Mouse (Mus musculus): Measurements from ENCODE around the gene Cyld. TPM values are rescaled to one million over a fixed set of nuclear protein-coding genes. Genes with fewer than 3 reads are reported as not detected.
A peak's percentile ranks its signal among the peaks of the same experiment; 100 is the strongest.
"Not testable (repeated sequence)": the region's sequence is repeated elsewhere in the genome, so short reads cannot be mapped to it uniquely, and the experiment has no call there.

Cyld gene
- polyA plus RNA-seq (2011; ENCODE audit: insufficient read length, low read depth, missing spikeins), result 25.4 and 26.5 TPM in 2 replicates

DNA sequence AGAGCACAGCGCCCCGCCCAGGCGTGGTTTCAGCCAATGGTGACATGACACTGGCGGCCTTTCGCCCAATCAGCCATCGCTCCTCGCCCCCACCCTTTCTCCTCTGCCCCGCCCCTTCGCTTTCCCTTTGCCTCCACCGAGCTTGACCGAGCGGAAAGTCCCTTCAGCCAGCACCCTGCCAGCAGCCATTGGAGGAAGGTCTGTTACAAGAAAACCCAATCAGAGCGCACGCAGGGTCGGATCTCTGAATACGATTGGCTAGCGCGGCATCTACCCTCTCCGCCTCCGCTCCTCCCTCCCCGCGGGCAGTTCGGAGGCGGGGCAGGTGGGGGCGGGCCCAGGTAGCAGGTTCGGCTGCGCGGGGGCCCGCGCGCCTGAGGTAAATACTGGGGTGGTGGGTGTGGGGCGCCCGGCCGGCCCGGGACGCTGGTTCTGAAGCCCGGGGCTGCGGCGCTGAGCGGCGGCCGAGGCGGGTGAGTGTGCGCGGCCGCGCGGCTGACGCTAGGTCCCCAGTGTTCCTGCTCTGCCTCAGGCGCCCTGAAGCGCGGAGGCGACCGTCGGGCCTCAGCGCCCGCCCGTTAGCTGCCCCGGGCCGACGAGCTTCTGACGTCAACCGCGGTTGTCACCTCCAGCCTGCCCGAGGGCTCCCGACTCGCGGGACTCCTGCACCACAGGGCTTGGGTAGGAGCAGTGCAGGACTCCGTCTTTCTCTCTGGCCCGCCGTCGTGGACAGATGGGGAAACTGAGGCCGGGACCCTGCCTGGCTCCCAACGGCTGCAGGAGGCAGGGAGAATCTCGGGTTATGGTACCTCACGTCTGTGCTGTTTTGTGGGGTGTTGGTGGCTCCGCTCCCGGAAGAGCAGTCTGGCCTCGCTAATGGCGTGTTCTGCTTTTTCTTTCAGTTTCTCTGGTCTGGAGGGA, at the start of gene Cyld:
Cyld (plus strand) TSS at position 308 of the 921 bp plus-strand sequence.
- Histone ChIP-seq H3K4me3 (ENCODE audit: insufficient read depth, low read length) (peak within 1 kb of the TSS; percentile 90), H3K4me1 (ENCODE audit: control insufficient read depth, insufficient read depth, low read length) (peaks cover 2% of the 10 kb centered on the region; the same call in 1 of the 2 replicates), H3K27ac (ENCODE audit: insufficient read depth, low read length) (peak within 1 kb of the TSS; percentile 83)
- no peak for TF ChIP-seq CTCF (IDR thresholded peaks at IDR 0.05; ENCODE audit: borderline replicate concordance, insufficient read depth, low read length)
- TF ChIP-seq POLR2A (IDR thresholded peaks at IDR 0.05; ENCODE audit: low read depth, low read length), result 0 out of 2 replicates have a peak, but pooled peaks have one; percentile 3

DNA sequence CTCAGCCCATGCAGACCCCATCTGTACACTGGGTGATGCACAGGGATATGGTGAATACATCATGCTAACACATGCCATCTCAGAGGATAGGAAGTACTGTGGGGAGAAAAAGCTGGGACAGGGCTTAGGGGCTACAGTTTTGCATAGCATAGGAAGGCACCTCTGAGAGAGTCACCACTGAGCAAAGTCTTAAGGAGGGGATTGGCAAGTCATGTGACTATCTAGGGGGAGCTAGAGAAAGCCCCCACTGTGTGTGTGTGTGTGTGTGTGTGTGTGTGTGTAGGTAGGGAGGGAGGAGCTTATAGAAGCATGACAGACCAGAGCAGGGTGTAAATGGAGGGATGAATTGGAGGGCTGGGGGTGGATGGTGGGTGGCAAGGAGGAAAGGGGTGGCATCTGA, 48.5 kb upstream of the Cyld start:
- H3K4me1 ChIP-seq (ENCODE audit: control insufficient read depth, insufficient read depth, low read length), result no peaks in the 10 kb centered on the region
- no peak overlapping the region for H3K4me3 ChIP-seq (ENCODE audit: insufficient read depth, low read length)
- no peak overlapping the region for H3K27ac ChIP-seq (ENCODE audit: insufficient read depth, low read length)
- TF ChIP-seq CTCF (IDR thresholded peaks at IDR 0.05; ENCODE audit: borderline replicate concordance, insufficient read depth, low read length) (no peak), POLR2A (IDR thresholded peaks at IDR 0.05; ENCODE audit: low read depth, low read length) (no peak)

DNA sequence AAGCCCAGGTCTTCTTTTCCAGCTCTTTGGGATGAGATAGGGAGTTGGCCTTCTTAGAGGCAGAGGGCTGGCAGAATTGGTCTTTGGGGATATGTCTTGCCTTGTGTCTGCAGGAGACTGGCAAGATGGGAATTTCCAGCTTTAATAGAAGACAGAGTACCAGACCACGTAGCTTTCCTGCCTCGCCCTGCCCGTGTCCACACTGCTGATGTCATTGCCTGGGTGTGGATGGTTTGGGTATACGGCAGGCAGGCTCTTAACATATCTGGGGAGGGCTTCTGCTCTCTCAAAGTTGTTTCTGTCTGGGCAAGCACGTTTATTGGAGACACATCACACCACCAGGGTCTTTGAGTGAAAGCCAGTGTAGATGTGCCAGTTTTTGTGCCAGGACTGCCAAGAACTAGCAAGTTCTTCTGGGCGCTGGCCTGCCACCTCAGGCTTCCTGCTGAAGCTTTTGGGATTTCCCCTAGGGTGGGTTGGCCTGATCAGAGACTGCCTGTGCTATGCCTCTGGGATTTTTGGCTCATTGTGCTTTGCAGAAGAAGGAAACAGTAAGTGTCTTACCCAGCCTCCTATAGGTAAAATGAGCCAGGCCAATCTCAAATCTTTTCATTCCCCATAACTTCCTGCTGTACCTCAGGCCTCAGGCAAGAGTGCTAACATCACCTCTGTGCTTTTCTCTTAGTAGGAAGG, 46.7 kb upstream of the Cyld start:
- TF ChIP-seq POLR2A (IDR thresholded peaks at IDR 0.05; ENCODE audit: low read depth, low read length), result no peak
- no peak for TF ChIP-seq CTCF (IDR thresholded peaks at IDR 0.05; ENCODE audit: borderline replicate concordance, insufficient read depth, low read length)
- Histone ChIP-seq H3K4me3 (ENCODE audit: insufficient read depth, low read length) (no peak overlapping the region), H3K27ac (ENCODE audit: insufficient read depth, low read length) (no peak overlapping the region), H3K4me1 (ENCODE audit: control insufficient read depth, insufficient read depth, low read length) (no peaks in the 10 kb centered on the region; the same call in 1 of the 2 replicates)

DNA sequence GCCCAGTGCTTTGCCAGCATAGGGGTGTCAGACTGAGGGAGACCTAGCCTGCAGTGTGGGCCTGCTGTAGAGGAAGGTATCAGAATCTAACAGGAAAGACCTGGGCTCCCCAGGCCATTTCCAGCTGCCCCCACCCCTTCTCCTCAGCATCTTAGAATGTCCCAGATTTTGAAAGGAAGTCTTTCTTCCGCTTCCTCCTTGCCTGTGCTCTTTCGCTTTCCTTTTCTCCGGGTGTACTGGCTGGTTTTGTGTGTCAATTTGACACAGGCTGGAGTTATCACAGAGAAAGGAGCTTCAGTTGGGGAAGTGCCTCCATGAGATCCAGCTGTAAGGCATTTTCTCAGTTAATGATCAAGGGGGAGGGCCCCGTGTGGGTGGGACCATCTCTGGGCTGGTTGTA, 45.7 kb upstream of the Cyld start:
- not testable (repeated sequence) for H3K4me3 ChIP-seq (ENCODE audit: insufficient read depth, low read length); H3K27ac ChIP-seq (ENCODE audit: insufficient read depth, low read length); H3K4me1 ChIP-seq (ENCODE audit: control insufficient read depth, insufficient read depth, low read length)

DNA sequence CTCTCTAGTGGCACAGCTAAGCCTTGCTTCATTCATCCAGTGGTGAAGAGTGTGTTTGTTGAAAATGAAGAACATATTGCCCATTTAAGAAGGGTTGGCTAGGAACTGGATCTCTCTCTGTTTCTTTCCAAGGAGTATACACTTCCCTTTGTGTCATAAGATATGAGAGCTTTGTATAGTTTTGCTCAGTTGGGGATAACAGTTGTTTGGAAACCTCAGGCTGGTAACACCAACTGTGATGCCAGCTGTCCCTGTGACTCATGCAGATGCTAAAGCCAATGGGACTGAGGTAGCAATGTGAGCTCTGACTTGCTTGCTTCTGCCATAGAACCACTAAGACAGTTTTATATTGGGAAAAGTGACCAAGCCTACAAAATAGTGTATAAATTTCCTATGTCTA, 41.5 kb upstream of the Cyld start:
- Histone ChIP-seq H3K27ac (ENCODE audit: insufficient read depth, low read length) (no peak overlapping the region), H3K4me3 (ENCODE audit: insufficient read depth, low read length) (no peak overlapping the region), H3K4me1 (ENCODE audit: control insufficient read depth, insufficient read depth, low read length) (no peaks in the 10 kb centered on the region; the same call in 1 of the 2 replicates)
- TF ChIP-seq CTCF (IDR thresholded peaks at IDR 0.05; ENCODE audit: borderline replicate concordance, insufficient read depth, low read length), result no peak
- no peak for TF ChIP-seq POLR2A (IDR thresholded peaks at IDR 0.05; ENCODE audit: low read depth, low read length)

DNA sequence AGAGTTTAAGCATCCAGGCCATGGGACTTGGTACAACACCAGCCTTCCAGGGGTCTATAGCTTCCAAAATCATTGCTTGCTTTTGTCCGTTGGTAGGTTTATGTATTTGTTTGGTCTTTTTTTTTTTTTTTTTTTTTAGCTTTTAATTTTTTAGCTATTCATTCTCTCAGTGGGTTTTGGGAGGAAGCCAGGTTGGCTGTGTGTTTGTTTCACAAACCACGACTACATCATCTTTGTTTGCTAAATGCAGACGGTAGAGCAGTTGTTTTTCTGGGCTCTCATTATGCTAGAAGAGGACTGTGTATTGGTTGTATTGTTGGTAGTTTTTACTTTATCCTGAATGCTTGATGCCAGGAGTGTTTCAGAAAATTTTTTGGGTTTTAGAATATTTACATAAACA, 37.0 kb upstream of the Cyld start:
- H3K27ac ChIP-seq (ENCODE audit: insufficient read depth, low read length), result no peak overlapping the region
- no peaks in the 10 kb centered on the region; the same call in 1 of the 2 replicates for H3K4me1 ChIP-seq (ENCODE audit: control insufficient read depth, insufficient read depth, low read length)
- H3K4me3 ChIP-seq (ENCODE audit: insufficient read depth, low read length), result no peak overlapping the region
- TF ChIP-seq CTCF (IDR thresholded peaks at IDR 0.05; ENCODE audit: borderline replicate concordance, insufficient read depth, low read length), result no peak
- no peak for TF ChIP-seq POLR2A (IDR thresholded peaks at IDR 0.05; ENCODE audit: low read depth, low read length)

DNA sequence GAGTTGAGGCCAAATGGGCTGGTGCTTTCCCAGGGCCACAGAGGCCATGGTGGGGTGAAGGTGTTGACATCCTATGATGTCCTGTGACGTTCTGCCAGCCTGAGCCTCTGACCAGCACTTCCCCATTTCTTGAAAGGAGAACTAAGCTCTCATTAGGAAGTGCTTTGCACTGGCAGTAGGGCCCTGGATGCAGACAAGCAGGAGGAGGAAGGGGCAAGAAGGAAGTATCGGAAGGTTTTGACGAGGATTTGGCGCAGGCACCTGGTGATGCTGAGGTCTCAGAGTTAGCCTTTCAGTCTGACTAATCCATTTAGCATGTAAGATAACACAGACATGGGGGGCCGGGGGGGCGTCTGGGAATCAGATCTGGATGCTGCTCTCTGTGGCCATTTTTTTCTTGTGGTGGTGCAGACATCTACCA, 34.4 kb upstream of the Cyld start:
- Histone ChIP-seq H3K4me1 (ENCODE audit: control insufficient read depth, insufficient read depth, low read length) (no peaks in the 10 kb centered on the region), H3K27ac (ENCODE audit: insufficient read depth, low read length) (no peak overlapping the region), H3K4me3 (ENCODE audit: insufficient read depth, low read length) (no peak overlapping the region)
- no peak for TF ChIP-seq CTCF (IDR thresholded peaks at IDR 0.05; ENCODE audit: borderline replicate concordance, insufficient read depth, low read length)
- no peak for TF ChIP-seq POLR2A (IDR thresholded peaks at IDR 0.05; ENCODE audit: low read depth, low read length)

DNA sequence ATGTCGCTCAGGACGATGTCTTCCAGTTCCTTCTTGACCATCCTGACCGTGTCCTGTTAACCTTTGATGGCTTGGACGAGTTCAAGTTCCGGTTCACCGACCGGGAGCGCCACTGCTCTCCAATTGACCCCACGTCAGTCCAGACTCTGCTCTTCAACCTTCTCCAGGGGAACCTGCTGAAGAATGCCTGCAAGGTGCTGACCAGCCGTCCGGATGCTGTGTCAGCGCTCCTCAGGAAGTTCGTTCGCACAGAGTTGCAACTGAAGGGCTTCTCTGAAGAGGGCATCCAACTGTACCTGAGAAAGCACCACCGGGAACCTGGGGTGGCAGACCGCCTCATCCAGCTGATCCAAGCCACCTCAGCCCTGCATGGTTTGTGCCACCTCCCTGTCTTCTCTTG, 32.7 kb upstream of the Cyld start:
- H3K4me1 ChIP-seq (ENCODE audit: control insufficient read depth, insufficient read depth, low read length), result no peaks in the 10 kb centered on the region
- no peak for TF ChIP-seq CTCF (IDR thresholded peaks at IDR 0.05; ENCODE audit: borderline replicate concordance, insufficient read depth, low read length)
- TF ChIP-seq POLR2A (IDR thresholded peaks at IDR 0.05; ENCODE audit: low read depth, low read length), result no peak
- no peak overlapping the region for H3K4me3 ChIP-seq (ENCODE audit: insufficient read depth, low read length)
- no peak overlapping the region for H3K27ac ChIP-seq (ENCODE audit: insufficient read depth, low read length)

DNA sequence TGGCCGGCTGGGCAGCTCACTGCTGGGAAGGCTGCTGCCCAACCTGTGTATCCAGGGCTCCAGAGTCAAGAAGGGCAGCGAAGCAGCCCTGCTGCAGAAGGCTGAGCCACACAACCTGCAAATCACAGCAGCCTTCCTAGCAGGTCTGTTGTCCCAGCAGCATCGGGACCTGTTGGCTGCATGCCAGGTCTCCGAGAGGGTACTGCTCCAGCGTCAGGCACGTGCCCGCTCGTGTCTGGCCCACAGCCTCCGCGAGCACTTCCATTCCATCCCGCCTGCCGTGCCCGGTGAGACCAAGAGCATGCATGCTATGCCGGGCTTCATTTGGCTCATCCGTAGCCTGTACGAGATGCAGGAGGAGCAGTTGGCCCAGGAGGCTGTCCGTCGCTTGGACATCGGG, 31.9 kb upstream of the Cyld start:
- Histone ChIP-seq H3K4me1 (ENCODE audit: control insufficient read depth, insufficient read depth, low read length) (no peaks in the 10 kb centered on the region), H3K27ac (ENCODE audit: insufficient read depth, low read length) (no peak overlapping the region), H3K4me3 (ENCODE audit: insufficient read depth, low read length) (no peak overlapping the region)
- no peak for TF ChIP-seq POLR2A (IDR thresholded peaks at IDR 0.05; ENCODE audit: low read depth, low read length)
- TF ChIP-seq CTCF (IDR thresholded peaks at IDR 0.05; ENCODE audit: borderline replicate concordance, insufficient read depth, low read length), result no peak

DNA sequence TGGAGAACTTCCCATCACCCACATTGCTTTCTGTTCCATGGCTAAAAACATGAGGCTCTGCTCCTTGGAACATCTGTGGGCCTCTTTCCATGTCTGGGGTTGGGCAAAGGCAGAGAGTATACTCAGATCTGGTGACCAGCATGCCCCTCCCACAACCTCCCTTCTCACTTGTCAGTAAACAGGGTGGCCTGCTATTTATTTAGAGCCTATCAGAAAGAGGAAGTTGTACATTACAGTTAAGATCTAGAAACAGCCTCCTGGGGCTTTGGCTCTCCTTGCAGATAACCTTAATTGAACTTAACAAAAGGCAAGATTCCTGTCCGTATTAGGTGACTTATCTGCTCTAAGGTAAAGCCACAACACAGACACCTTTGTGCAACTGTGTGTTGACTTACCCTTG, 30.4 kb upstream of the Cyld start:
- H3K27ac ChIP-seq (ENCODE audit: insufficient read depth, low read length), result no peak overlapping the region
- TF ChIP-seq POLR2A (IDR thresholded peaks at IDR 0.05; ENCODE audit: low read depth, low read length) (no peak), CTCF (IDR thresholded peaks at IDR 0.05; ENCODE audit: borderline replicate concordance, insufficient read depth, low read length) (no peak)
- H3K4me3 ChIP-seq (ENCODE audit: insufficient read depth, low read length), result no peak overlapping the region
- no peaks in the 10 kb centered on the region for H3K4me1 ChIP-seq (ENCODE audit: control insufficient read depth, insufficient read depth, low read length)

Measured in embryonic fibroblast, embryonic 13.5 days (primary cell).